Mouse (Mus musculus): Measurements from ENCODE around the gene Vps8.
"Not testable (repeated sequence)": the region's sequence is repeated elsewhere in the genome, so short reads cannot be mapped to it uniquely, and the experiment has no call there.

The Vps8 gene

DNA sequence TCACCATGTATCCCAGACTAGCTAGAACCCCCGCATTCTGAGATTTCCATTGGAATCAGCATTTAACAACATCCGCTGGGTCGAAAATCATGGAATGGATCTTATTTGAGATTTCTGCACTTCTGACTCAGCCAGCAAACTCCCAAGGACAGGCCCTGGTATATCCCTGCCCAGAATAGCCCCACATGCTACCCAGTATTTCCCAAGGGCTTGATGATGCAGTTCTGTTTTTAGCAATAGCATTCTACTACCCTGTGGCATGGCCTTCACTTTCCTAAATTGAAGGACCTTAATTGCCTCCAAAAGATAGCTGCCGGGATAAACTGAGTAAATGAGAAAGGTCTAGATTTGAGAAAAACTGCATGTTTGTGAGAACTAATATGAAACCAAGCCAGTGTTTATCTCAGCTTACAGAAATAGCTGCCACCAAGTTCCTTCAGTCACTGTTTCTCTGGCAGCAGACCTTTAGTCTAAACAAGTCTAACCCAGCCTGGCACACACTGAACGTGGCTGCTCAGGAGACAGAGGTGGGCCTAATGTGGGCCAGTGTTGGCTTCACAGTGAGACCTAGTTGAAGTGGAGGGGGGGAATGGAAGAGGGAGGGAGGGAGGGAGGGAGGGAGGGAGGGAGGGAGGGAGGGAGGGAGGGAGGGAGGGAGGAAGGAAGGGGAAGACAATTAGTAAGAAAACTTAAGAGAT is 213.4 kb downstream of the Vps8 start:
- DNase-seq: no peak

DNA sequence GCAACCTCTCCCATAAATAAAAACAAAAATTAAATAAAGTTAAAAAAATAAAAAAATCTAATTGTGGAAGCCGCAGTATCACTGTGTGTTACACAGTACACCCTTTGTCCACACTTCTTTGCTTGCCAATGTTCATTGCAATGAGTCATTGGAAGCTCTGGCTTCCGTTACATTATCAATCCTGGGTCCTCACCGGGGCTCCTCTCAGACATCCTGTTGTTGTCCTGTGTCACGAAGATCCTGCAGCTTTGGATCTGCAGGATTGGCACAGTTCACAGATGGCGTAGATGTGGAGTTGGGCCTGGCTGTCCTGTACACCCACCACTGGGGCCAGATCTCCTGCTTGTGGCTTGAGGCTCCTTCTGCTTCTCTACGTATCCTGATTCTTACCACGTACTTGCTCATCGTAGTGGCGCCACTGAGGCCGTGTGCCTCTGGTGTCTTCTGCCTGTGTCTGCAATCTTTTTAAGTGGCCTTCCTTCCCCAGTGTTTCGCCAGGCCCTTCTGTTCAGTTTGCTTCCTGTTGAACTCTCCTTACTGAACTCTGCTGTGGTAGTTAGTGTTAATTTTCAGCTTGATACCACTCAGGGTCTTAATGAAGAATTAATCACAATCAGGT is 214.4 kb downstream of the Vps8 start:
- no peak for DNase-seq

DNA sequence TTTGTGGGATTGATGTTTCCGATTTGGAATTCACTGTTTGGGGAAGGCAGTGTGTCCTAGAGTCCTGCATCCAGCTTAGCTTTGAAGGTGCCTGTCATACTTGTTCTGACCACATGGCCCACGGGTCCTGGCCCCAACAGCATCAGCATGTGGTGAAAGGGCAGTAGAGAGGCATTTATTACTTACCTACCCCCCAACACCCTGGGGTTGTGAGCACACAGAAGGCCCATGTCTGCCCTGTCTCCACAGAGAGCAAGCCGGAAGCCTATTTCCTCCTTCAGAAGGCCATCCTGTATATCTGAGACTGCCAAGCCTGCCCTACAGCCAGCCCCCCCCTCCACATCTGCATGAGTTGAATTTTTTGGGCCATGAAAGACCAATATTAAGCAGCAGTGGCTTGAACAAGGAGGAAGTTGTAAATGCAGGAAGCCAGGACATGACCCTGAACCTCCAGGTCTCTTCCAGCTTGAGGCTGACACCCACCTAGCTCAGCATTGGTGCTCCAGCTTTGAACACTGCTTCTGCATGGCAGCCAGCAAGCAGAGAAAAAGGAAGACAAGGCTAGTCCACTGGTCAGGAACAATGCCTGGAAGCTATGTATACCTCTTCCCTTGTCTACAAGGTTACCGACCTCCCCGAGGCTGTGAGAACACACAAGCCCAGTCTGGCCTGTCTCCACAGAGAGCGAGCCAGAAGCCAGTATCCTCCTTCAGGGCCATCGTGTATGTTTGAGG is 218.0 kb downstream of the Vps8 start:
- no peak for DNase-seq

DNA sequence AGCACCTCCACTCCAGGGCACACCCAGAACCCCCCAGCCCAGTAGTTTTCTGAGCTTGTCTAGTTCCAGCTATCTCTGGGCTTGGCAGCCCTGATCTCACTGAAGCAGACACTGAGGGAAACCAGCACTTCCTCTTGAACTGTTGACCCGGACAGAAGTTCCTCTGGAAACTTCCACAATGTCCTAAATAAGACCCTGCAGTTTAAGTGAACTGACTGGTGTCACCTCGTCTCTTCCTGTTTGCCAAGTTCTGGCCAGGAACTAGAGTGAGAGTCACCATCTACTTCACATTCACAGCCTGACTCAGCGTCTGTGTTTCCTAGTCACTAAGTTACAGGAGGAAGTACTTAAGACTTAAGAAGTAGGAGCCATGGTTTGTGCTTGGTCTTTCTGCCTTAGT is 219.0 kb downstream of the Vps8 start:
- no peak for DNase-seq

DNA sequence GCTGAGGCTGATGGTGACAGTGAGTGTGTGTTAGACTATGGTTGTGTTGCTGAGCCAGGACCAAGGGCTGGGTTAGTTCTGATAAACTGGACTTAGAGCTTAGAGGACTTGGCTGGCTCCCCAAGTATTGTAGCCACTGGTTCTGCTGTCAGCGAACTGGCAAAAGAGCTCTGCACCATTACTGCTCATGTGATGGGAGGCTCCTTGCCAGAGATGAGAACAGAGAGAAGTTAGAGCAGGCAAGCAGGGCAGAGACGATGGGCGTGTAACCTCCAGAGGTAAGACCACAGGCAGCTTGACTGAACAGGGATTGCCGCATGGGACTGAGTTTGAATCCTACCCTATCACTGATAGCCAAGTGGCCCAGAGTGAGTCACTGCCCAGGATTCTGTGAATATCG is 220.0 kb downstream of the Vps8 start:
- no peak for DNase-seq

DNA sequence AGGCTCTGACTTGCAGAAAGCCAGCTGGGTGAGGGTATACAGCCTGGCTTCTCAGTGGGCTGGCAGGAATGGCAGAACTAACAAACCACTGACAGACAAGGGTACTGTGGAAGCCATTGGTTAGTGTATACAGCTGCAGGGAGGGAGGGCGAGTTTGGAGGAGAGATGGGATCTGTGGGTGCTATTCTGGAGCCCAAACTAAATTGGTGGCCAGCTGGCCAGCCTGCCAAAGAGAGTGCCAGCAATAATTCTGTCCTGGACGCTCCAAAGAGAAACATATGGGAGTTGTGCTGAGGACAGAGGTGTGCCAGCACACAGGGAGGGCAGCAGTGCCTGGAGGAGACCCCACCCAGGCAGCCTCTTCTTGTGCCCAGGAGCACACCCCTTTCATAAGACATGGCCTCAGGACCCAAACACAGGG is 220.7 kb downstream of the Vps8 start:
- DNase-seq: no peak

DNA sequence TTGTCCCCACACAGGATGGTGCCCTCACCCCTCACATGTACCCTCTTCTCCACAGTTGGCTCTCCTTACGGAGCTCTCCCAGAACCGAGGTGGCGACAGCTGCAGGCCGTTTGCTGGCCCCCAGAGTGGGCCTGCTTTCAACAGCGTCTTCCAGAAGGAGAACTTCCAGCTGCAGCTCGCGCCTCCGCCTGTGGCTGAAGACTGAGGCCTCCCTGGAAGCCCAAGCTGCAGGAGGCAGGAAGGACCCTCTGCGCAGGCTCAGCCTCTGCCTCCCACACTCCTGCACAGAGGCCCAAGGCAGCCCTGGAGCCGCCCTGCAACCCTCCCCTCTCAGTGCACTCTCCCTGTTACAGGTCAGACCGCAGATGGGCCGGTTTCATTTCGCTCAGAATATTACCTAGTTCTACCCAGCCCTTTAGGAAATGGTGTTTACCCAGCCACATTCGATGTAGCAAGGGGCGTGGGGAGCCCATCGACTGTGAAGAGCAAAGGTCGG is 221.2 kb downstream of the Vps8 start:
- DNase-seq: peak; percentile 34

- no peak for DNase-seq
These were observed 221.7 kb downstream of the Vps8 start for GRCm38 (mm10) chr16:21644574-21644973.

DNA sequence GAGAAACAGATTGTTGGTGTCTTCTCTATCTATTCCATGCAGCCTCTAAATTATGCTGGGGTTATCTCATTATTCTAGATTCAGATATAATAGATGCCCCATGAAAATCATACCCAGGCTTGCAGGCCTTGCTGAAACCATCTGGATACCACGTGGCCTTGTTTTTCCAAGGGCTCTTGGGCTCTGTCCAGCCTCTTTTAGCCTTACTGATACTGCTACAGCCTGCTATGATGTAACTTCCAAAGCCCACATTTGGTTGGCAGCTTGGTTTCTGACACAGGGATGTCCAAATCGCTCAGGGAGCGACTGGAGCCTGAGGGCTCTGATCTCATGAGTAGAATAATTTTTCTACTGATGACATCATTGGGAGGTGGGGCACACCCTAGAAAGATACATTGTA is 223.0 kb downstream of the Vps8 start:
- no peak for DNase-seq

GRCm38 (mm10) chr16:21646496-21646895 is 223.6 kb downstream of the Vps8 start:
- no peak for DNase-seq

DNA sequence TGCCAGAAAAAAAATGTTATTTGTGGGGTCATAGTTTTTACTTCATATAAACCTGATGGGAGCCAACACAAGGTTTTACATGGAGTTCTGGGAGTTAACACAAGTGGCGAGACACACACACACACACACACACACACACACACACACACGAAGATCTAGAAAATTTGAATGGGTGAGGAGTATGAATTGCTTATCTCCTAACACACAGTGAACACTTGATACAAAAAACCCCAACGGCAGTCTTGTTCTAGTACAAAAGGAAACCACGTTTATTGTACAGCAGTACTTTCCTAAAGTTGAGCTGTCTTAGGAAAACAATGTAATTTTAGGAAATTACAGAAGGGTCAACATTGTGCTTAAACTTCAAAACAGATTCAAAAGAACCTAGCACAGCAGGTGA is 225.9 kb downstream of the Vps8 start:
- no peak for DNase-seq

DNA sequence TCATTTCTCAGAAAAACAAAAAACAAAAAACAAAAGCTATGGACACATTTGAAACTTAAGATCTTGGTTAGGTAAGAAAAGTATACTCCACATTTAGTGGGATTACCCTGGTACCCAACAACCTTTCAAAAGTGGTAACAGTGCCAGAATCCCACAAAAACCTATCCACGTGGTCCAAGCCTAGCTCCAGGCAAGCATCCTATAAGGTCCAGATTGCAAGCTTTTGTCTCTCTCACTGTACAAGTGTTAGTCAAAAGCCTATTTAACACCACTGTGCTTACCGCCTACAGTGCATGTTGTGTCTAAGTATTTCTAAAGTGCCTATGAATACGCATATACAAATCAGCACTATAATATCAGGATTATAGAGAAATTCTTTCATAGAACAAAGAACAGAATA is 227.4 kb downstream of the Vps8 start:
- no peak for DNase-seq

GRCm38 (mm10) chr16:21651161-21651560 is 228.2 kb downstream of the Vps8 start:
- DNase-seq: no peak

DNA sequence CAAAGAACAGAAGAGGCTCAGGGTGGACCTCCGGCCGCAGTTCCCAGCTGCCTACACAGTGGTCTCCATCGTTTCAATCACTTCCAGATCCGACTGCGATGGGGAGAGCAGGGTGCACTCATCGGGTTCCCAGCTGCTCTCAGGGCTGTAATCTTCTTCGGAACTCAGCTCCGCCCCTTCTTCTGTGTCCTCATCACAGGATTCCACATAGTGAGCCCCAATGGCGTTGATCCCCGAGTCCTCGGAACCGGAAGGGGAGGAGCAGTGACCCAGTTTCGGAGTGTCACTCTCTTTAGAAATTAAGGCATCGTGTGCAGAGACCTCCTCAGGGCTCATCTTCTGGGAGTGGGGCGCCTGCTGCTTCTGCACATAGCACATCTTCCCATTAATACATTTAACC is 230.2 kb downstream of the Vps8 start:
- DNase-seq: no peak

- DNase-seq: no peak
These were observed 231.5 kb downstream of the Vps8 start for GRCm38 (mm10) chr16:21654384-21654783.

GRCm38 (mm10) chr16:21655291-21655690 is 232.4 kb downstream of the Vps8 start:
- no peak for DNase-seq

DNA sequence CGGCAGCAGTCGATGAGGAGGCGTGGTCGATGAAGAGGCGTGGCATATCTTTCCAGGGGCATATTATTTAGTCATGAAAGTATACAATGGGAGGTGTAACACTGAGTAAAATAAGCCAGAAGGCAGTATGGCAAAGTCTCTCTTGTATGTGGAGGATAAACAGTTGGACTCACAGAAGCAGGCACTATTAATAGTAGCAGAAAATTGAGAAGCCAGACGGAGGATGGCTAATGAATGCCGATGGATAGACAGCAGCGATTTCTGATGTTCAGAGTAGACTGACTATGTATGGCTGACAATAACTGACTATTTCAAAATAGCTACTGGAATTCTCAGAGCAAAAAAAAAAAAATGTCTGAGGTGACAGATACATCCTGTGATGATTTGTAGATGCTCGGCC is 233.0 kb downstream of the Vps8 start:
- DNase-seq: no peak

DNA sequence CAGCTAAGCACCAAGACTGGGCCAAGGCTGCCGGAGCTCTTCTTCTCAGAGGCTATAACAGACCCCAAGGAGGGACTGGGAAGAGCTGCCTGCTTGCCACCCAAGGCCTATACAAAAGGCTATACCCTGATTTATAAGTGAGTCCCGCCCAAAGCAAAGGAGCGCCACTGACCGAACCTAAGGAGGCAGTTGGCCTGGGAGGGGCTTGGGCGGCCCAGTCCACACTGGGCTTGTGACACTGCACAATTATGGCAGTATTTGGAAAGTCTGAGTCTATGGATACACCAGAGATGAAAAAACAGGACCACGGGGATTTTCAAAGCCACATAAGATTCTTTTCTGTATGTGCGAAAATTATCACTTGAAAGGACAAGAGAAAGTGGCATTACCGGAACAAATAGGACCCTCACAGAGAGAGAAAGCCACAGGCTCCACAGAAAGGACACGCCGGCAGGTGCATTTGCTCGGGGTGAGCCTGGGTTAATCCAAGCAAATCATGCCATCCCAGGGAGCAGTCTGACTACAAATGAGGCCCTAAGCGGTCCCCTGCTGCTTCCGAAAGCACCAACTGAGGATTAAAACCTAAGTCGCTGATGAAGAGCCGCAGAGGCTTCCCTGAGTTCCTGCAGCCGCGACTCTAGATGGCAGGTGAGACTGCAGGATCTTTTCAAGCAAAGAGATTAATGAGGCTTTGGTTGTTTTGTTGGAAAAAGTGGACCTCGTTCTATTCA is 241.9 kb downstream of the Vps8 start:
- no peak for DNase-seq

DNA sequence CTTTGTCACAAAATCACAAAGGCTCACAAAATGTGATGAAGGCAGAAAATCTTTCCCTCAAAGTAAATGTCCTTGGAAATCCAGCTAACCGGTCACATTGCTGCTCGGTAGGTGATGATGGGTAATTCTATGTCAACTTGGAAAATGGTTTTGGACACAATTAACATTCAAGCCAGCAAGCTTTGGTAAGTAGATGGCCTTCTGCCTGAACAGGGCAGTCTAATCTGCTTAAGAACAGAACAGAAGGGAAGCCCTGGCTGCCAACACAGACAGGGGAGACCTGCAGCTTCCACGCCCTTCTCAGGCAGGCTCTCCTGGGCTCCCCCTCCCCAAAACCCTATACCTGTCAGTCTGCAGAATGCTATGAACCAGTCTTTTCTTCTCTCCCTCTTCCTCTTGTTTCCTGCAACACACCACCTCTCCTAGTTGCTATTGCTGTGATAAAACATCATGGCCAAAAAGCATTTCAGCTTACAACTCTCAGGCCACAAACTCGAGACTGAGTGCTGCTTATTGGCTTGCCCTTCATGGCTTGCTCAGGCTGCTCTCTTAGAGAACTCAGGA is 242.6 kb downstream of the Vps8 start:
- no peak for DNase-seq

- DNase-seq: no peak
These were observed 249.0 kb downstream of the Vps8 start for GRCm38 (mm10) chr16:21671878-21672277.

DNA sequence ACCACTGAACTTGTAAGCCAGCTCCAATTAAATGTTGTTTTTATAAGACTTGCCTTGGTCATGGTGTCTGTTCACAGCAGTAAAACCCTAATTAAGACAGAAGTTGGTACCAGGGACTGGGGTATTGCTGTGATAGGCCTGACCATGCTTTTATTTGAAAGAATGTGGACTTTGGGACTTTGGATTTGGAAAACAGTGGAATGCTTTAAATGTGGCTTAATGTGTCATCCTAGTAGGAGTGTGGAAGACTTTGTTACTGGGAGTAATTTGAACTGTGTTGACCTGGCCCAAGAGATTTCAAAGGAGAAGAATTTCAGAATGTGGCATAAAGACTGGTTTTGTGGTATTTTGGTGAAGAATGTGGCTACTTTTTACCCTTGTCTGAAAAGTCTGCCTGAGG is 250.1 kb downstream of the Vps8 start:
- DNase-seq: not testable (repeated sequence)

GRCm38 (mm10) chr16:21673651-21674050 is 250.7 kb downstream of the Vps8 start:
- DNase-seq: not testable (repeated sequence)

DNA sequence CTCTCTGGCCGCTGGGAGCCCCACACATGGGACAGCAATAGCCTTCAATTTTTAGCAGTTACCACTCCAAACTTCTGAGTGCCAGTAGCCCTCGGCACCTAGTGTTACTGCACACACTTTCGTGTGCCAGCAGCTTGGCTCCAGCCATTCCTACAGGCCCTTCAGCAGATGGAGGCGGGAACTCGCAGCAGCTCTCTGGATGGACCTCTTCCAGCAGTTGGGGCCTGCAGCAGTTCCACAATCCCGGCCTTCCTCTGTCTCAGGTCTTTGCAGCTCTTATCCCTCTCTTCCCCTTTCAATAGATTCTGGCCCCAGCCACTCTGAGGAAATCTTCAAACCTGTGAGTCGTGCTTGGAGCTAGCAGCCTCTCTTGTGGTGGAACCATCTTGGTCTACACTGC is 253.9 kb downstream of the Vps8 start:
- DNase-seq: no peak
